Mouse (Mus musculus): ENCODE measurements at regions not wholly inside any gene's neighbourhood (a gene's known extent, or its start where the extent isn't known, plus 50 kb on each side); places are given as distances from the start of the nearest gene placed in this dataset.

- no peak for TF ChIP-seq GATA1 (IDR thresholded peaks at IDR 0.05; ENCODE audit: low read length)
- TF ChIP-seq TAL1 (IDR thresholded peaks at IDR 0.05; ENCODE audit: low read length), result no peak
Observed at GRCm38 (mm10) chr5:47446305-47447028, 536.5 kb upstream of the Slit2 start.
